Mouse (Mus musculus) hindbrain, postnatal 0 days (tissue): ENCODE results near the gene B430306N03Rik. TPM values are rescaled to one million over a fixed set of nuclear protein-coding genes. Genes with fewer than 3 reads are reported as not detected.

Experiments used
- ATAC-seq: fragments of 200-750 bp; cut with Nextera tagmentation; 2 replicates; pipeline ENCODE4 v1.8.0; 2017; ENCODE audit warnings: mild to moderate bottlenecking, moderate TSS enrichment, moderate library complexity
- DNase-seq: peaks from one replicate; pipeline ENCODE4 v3.0.0-alpha.2; 2015; ENCODE audit warnings: low spot score
- H3K27ac ChIP-seq: fragments of 300-500 bp; sonication (generic); 2 replicates; pipeline ENCODE4 v1.5.1; 2014; ENCODE audit warnings: mild to moderate bottlenecking
- H3K27me3 ChIP-seq: fragments of 300-500 bp; sonication (generic); 2 replicates; pipeline ENCODE4 v1.6.1; 2014; ENCODE audit warnings: low read length, mixed read lengths; ENCODE audit not compliant: insufficient read depth
- H3K36me3 ChIP-seq: fragments of 300-500 bp; sonication (generic); 2 replicates; pipeline ENCODE4 v1.6.1; 2014; ENCODE audit warnings: low read length, mixed read lengths; ENCODE audit not compliant: insufficient read depth
- H3K4me1 ChIP-seq: fragments of 300-500 bp; sonication (generic); 2 replicates; pipeline ENCODE4 v1.6.1; 2014; ENCODE audit warnings: antibody characterized with exemption, low read length, mixed read lengths; ENCODE audit not compliant: insufficient read depth
- H3K4me2 ChIP-seq: fragments of 300-500 bp; sonication (generic); 2 replicates; pipeline ENCODE4 v1.6.1; 2014; ENCODE audit warnings: low read depth, mild to moderate bottlenecking, low read length, moderate library complexity, mixed read lengths
- H3K4me3 ChIP-seq: fragments of 300-500 bp; sonication (generic); 2 replicates; pipeline ENCODE4 v1.5.1; 2014; ENCODE audit warnings: low read length
- H3K9ac ChIP-seq: fragments of 300-500 bp; sonication (generic); replicated peaks from 2 replicates; pipeline ENCODE4 v1.6.1; 2014; ENCODE audit warnings: mild to moderate bottlenecking, low read length, moderate library complexity, mixed read lengths
- H3K9me3 ChIP-seq: fragments of 300-500 bp; sonication (generic); 2 replicates; pipeline ENCODE4 v1.6.1; 2016; ENCODE audit warnings: low read length, mixed read lengths
- CTCF ChIP-seq: IDR thresholded peaks from 2 replicates; pipeline ENCODE4 v1.5.1; 2016; ENCODE audit warnings: antibody characterized with exemption, control low read depth, low read depth
- WGBS: fragments of 180-500 bp; shearing (Covaris S2); extraction: QIAGEN DNeasy Blood & Tissue Kit; methylation state at CpG from one replicate; pipeline ENCODE4 v1.1.7; 2014; 5-methylcytosine and 5-hydroxymethylcytosine counted together
- polyA plus RNA-seq: library from polyadenylated mRNA; unstranded; fragments of >200 nt; fragmentation: Nextera tagmentation; extraction: Ambion mirVana; gene quantifications from 2 replicates; pipeline ENCODE4 v1.2.1, GENCODE M21; 2015
- total RNA-seq: library from RNA; depleted of rRNA; stranded (reverse); fragments of >200 nt; gene quantifications from 2 replicates; pipeline ENCODE4 v1.2.3, GENCODE M21; 2014

B430306N03Rik gene
- total and polyA plus RNA-seq, 2 experiments from 2014 or later = 0.05 TPM; not detected in 1

- H3K27me3 ChIP-seq = no peaks in the 10 kb centered on the region
- 89% methylated on average over 5 of the region's 5 CpGs for WGBS
- DNase-seq = no peak
- no peak for ATAC-seq
- H3K36me3 ChIP-seq = no peaks in the 10 kb centered on the region
- H3K4me2 ChIP-seq = no peak overlapping the region
- no peak overlapping the region for H3K4me3 ChIP-seq
- TF ChIP-seq CTCF = no peak
- no peaks in the 10 kb centered on the region for H3K9me3 ChIP-seq
- H3K4me1 ChIP-seq = no peaks in the 10 kb centered on the region
- no peak overlapping the region for H3K27ac ChIP-seq
- H3K9ac ChIP-seq = no peak overlapping the region
These were observed 14.1 kb upstream of the B430306N03Rik start for GRCm38 (mm10) chr17:48301792-48302191.

DNA sequence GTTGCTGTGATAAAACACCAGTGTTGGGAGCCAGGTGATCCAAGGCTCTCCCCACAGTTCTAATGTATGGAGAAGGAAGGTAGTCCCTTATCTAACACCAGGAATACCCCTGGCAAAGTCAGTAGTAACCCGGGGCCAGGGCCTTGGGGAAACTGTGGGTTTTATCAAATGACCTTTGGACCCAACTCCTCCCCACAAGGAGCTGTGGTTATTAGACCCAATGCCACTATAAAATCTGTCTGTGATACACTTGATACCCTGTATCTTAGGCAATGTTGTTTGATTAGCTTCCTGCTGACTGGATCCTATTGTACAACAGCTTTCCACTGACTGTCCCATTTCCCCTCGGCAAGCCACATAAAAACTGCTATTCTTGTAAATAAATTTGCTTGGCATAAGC is 3.8 kb upstream of the B430306N03Rik start:
- Histone ChIP-seq H3K9me3 (no peaks in the 10 kb centered on the region), H3K27ac (no peak overlapping the region), H3K4me3 (no peak overlapping the region), H3K4me2 (no peak overlapping the region), H3K9ac (no peak overlapping the region), H3K4me1 (no peaks in the 10 kb centered on the region), H3K36me3 (no peaks in the 10 kb centered on the region), H3K27me3 (no peaks in the 10 kb centered on the region)
- no peak for ATAC-seq
- no peak for TF ChIP-seq CTCF
- WGBS = 71% methylated on average over 2 of the region's 2 CpGs
- DNase-seq = no peak

DNA sequence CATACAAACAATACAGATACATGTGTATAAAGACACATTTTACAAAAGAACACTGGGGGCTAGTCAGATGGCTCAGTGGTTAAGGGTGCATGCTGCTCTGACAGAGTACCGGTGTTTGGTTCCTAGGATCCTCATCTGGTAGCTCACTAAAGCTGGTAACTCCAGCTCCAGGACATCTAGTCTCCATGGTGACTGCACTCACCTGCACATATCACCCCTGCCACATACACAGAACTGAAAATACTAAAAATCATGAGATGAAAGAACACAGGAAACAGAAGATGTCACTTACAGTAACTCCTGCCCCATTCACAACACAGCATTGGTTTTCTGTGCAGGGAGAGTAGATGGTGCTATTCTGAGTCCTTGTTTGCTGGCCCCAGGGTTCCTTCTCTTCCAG is 2.7 kb downstream of the B430306N03Rik start:
- no peak overlapping the region for H3K4me2 ChIP-seq
- no peaks in the 10 kb centered on the region for H3K4me1 ChIP-seq
- H3K27ac ChIP-seq = no peak overlapping the region
- H3K36me3 ChIP-seq = no peaks in the 10 kb centered on the region
- no peaks in the 10 kb centered on the region for H3K27me3 ChIP-seq
- DNase-seq (no peak), ATAC-seq (no peak)
- WGBS = 90% methylated on average over 1 of the region's 1 CpGs
- no peaks in the 10 kb centered on the region for H3K9me3 ChIP-seq
- TF ChIP-seq CTCF = no peak
- no peak overlapping the region for H3K9ac ChIP-seq
- no peak overlapping the region for H3K4me3 ChIP-seq

DNA sequence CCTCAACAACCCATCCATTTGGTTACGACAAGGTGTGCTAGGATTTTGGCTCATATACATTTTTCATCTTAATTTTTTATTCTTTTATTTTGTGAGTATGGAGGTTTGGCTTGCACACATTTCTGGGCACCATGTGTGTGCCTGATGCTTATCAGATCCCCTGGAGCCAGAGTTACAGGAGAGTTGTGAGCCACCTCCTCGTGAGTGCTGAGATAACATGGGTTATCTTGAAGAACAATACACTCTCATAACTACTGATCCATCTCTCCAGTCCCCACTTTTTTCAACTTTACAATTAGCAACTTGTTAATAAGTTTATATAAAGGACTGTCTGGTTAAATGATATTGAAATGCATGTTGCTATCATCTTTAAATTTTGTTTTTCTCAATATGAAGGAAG is 5.3 kb downstream of the B430306N03Rik start:
- no peaks in the 10 kb centered on the region for H3K27me3 ChIP-seq
- no peak for TF ChIP-seq CTCF
- 84% methylated on average over 2 of the region's 2 CpGs for WGBS
- H3K4me2 ChIP-seq = no peak overlapping the region
- no peak overlapping the region for H3K9ac ChIP-seq
- no peaks in the 10 kb centered on the region for H3K9me3 ChIP-seq
- no peak for DNase-seq
- H3K4me3 ChIP-seq = no peak overlapping the region
- no peak overlapping the region for H3K27ac ChIP-seq
- no peaks in the 10 kb centered on the region for H3K4me1 ChIP-seq
- no peak for ATAC-seq
- no peaks in the 10 kb centered on the region for H3K36me3 ChIP-seq

GRCm38 (mm10) chr17:48323236-48323635 is 7.3 kb downstream of the B430306N03Rik start:
- no peak for DNase-seq
- Histone ChIP-seq H3K36me3 (no peaks in the 10 kb centered on the region), H3K4me1 (no peaks in the 10 kb centered on the region), H3K9ac (no peak overlapping the region), H3K27ac (no peak overlapping the region), H3K4me2 (no peak overlapping the region), H3K4me3 (no peak overlapping the region), H3K9me3 (no peaks in the 10 kb centered on the region), H3K27me3 (no peaks in the 10 kb centered on the region)
- no peak for TF ChIP-seq CTCF
- 53% methylated on average over 3 of the region's 3 CpGs for WGBS
- ATAC-seq = no peak

DNA sequence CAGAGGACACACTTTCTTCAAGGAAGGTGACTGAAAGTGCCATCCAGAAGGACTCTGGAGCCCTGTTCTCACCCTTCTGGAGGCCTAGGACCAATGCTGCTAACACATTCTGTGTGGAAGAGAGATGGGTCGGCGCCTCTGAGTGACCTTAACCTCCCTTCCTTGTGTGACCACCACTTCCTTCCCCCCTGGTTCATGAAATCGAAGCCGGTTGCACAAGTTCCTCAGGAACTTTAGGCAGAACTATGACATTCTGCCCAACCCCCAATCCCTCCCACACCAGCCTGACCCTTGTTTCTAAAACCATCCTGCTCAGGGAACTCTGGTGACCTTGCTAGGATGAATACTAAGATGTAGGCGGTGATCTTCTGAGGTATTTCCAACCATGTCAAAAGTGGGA is 8.3 kb downstream of the B430306N03Rik start:
- Histone ChIP-seq H3K36me3 (no peaks in the 10 kb centered on the region), H3K4me1 (no peaks in the 10 kb centered on the region), H3K9ac (no peak overlapping the region), H3K4me3 (no peak overlapping the region), H3K9me3 (no peaks in the 10 kb centered on the region), H3K27ac (no peak overlapping the region), H3K4me2 (no peak overlapping the region), H3K27me3 (no peaks in the 10 kb centered on the region)
- 88% methylated on average over 5 of the region's 5 CpGs for WGBS
- DNase-seq (no peak), ATAC-seq (no peak)
- TF ChIP-seq CTCF = no peak

GRCm38 (mm10) chr17:48325093-48325492 is 9.2 kb downstream of the B430306N03Rik start:
- WGBS = 93% methylated on average over 6 of the region's 6 CpGs
- DNase-seq = no peak
- no peak for TF ChIP-seq CTCF
- Histone ChIP-seq H3K9ac (no peak overlapping the region), H3K27ac (no peak overlapping the region), H3K9me3 (no peaks in the 10 kb centered on the region), H3K27me3 (no peaks in the 10 kb centered on the region), H3K36me3 (no peaks in the 10 kb centered on the region), H3K4me3 (no peak overlapping the region), H3K4me2 (no peak overlapping the region), H3K4me1 (no peaks in the 10 kb centered on the region)
- no peak for ATAC-seq

GRCm38 (mm10) chr17:48325638-48326037 is 9.7 kb downstream of the B430306N03Rik start:
- no peak for TF ChIP-seq CTCF
- no peaks in the 10 kb centered on the region for H3K36me3 ChIP-seq
- H3K27ac ChIP-seq = no peak overlapping the region
- ATAC-seq (no peak), DNase-seq (no peak)
- H3K4me1 ChIP-seq = no peaks in the 10 kb centered on the region
- H3K4me2 ChIP-seq = no peak overlapping the region
- no peaks in the 10 kb centered on the region for H3K27me3 ChIP-seq
- H3K9me3 ChIP-seq = no peaks in the 10 kb centered on the region
- no peak overlapping the region for H3K4me3 ChIP-seq
- H3K9ac ChIP-seq = no peak overlapping the region
- 88% methylated on average over 11 of the region's 11 CpGs for WGBS
